Mouse (Mus musculus): Measurements from ENCODE around the gene Eps15l1. TPM values are rescaled to one million over a fixed set of nuclear protein-coding genes. Genes with fewer than 3 reads are reported as not detected.

Gene Eps15l1
- polyA plus RNA-seq, 1 experiment from 2014 or later, result 53.4 TPM

DNA sequence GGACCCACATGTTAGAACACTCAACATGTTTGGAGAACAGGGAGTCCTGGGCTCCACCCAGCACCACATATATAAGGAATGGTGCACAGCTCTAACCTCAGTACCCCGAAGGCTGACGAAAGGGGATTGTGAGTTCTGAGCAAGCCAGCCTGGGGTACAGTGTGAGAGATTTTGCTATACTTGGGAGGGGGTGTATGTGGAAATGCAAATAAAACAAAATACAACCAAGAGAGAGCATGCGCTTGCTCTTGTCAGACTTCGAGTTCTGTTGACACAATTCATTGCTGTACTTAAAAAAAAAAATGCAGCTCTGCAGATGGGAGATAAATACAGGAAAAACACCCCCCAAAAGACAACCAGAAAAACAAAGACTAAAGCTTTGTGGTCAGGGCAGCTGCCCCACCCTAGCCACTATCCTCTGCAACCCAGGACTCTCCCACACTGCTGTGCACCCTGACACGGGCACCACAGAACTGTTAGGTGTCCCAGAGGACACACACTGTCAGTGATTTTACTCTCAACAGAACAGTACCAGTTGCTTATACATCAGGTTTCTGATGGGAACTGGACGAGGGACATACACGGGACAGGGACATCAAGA, 69.8 kb downstream of the Eps15l1 start:
- H3K36me3 ChIP-seq (ENCODE audit: inconsistent target), result no peaks in the 10 kb centered on the region; the same call in 1 of the 2 replicates
- H3K27ac ChIP-seq, result peak overlapping the region; percentile 74
- no peak overlapping the region for H3K4me3 ChIP-seq (ENCODE audit: inconsistent target)
- H3K79me2 ChIP-seq (ENCODE audit: inconsistent target), result no peaks in the 10 kb centered on the region
- 84% methylated on average over 7 of the region's 7 CpGs for whole genome bisulfite sequencing (ENCODE audit: missing documents)

DNA sequence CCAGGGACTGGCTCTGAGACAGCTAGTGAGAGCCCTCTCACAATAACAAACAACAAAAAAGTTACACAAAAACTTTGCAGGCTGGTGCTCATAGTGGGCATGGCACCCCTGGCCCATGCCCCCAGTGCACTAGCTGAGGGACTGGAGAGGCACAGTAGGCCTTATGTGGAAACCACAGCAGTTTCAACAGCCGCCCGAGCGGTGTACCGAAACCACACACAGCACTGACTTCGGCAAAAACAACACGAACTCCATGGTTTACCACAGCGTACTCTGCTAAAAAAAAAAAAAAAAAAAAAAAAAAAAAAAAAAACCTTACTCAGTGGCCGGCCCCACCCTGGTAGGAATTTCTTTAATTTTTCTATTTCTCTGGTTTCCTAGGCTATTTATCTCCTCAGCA, 70.5 kb downstream of the Eps15l1 start:
- Histone ChIP-seq H3K36me3 (ENCODE audit: inconsistent target) (no peaks in the 10 kb centered on the region), H3K79me2 (ENCODE audit: inconsistent target) (no peaks in the 10 kb centered on the region), H3K27ac (peak overlapping the region; percentile 74), H3K4me3 (ENCODE audit: inconsistent target) (no peak overlapping the region)
- 16% methylated on average over 6 of the region's 8 CpGs for WGBS (ENCODE audit: missing documents)

DNA sequence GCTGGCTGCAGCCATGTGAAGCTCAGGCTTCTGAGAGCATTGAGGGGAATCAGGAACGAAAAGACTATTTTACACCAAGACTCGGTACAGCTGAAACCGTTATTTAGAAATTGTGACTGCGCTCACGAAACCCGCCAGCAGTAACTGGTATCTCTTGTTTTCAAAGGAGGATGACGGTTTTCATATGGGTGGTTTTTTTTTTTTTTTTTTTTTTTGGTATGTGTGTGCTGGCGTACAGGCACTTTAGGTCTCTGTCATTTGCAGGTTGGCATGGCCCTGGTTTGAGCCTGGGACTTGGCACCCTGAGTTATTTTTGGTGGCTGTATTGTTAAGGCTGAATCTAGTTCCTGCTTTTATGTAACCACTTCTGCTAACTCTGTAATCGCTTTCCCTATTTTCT, 71.4 kb downstream of the Eps15l1 start:
- Histone ChIP-seq H3K36me3 (ENCODE audit: inconsistent target) (no peaks in the 10 kb centered on the region), H3K79me2 (ENCODE audit: inconsistent target) (no peaks in the 10 kb centered on the region), H3K27ac (peak overlapping the region; percentile 74), H3K4me3 (ENCODE audit: inconsistent target) (no peak overlapping the region)
- WGBS (ENCODE audit: missing documents), result 17% methylated on average over 9 of the region's 9 CpGs

DNA sequence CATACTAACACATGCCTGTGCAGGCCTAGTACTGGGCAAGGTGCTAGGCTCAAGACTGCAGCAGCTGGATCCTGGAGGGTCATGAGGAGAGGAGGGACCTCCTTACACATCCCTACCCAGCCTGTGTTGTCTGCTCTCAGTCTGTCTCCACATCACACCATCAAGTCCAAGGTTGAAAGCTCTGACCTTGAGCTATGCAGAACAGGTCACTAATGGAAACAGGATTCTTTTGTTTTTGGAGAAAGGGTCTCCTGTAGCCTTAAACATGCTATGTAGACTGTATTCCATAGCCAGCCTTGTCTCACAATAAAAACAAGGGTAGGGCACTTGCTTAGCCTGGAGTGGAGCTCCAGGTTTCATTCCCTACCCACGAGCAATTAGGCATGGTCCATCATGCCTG, 72.3 kb downstream of the Eps15l1 start:
- H3K79me2 ChIP-seq (ENCODE audit: inconsistent target), result no peaks in the 10 kb centered on the region
- H3K4me3 ChIP-seq (ENCODE audit: inconsistent target), result no peak overlapping the region
- no peaks in the 10 kb centered on the region for H3K36me3 ChIP-seq (ENCODE audit: inconsistent target)
- 100% methylated on average over 1 of the region's 1 CpGs for WGBS (ENCODE audit: missing documents)
- H3K27ac ChIP-seq, result 0 out of 2 replicates have a peak overlapping the region, but pooled peaks have one; percentile 74

DNA sequence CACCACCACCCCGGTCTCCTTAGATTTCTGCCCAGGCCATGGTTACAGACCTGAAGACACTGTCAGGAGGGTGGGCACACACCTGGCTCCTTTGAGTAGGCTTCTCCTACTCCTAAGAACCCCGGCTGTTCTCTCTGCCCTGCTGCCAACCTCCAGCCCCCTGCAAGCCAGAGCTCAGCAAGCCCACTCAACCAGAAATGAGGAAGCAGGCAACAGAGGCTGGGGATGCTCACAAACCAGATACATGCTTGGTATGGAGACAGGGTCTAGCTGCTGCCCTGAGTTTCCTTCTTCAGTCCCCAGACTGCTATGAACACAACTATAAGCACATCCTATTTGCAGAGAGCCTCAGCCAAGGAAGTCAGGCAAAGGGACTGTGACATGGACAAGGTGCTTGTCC, 73.1 kb downstream of the Eps15l1 start:
- Histone ChIP-seq H3K27ac (no peak overlapping the region), H3K79me2 (ENCODE audit: inconsistent target) (no peaks in the 10 kb centered on the region), H3K36me3 (ENCODE audit: inconsistent target) (no peaks in the 10 kb centered on the region; the same call in 1 of the 2 replicates), H3K4me3 (ENCODE audit: inconsistent target) (no peak overlapping the region)
- 63% methylated on average over 2 of the region's 2 CpGs for WGBS (ENCODE audit: missing documents)

DNA sequence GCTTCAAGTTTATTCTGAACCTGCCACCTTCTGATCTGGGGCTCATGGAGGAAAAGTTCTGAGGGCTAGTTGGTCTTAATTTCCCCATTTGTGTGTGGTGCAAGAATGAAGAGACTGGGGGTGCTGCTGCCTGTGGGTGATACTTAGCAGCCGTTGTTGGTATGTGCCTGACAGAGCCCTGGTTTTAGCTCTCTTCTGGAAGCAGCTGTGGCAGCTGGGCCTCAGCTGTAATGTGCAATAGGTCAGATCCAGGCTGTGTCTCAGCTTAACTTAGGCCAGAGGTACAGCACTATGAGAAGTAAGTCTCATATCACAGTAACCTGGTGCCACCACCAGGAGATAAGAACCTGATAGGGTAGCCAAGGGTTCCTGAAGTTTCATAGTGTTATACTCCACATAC, 73.7 kb downstream of the Eps15l1 start:
- H3K36me3 ChIP-seq (ENCODE audit: inconsistent target), result no peaks in the 10 kb centered on the region; the same call in 1 of the 2 replicates
- no peak overlapping the region for H3K4me3 ChIP-seq (ENCODE audit: inconsistent target)
- WGBS (ENCODE audit: missing documents), result 44% methylated on average over 1 of the region's 1 CpGs
- H3K79me2 ChIP-seq (ENCODE audit: inconsistent target), result no peaks in the 10 kb centered on the region
- no peak overlapping the region for H3K27ac ChIP-seq

DNA sequence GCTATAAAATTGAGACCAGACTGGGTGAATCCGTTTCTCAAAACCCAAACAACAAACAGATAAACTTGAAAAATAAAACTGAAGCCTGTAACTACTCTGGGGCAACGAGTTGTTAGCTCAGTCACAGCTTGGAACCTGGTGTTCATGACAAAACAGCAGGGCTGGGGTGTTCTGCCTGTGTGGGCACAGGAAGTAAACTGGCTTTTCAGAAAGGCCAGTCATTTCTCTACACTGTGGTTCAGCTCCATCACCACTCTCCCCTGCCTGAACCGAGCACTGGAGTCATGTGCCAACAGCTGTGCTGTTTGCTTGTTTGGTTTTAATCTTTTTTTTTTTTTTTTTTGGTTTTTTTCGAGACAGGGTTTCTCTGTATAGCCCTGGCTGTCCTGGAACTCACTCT, 77.5 kb downstream of the Eps15l1 start:
- no peak overlapping the region for H3K27ac ChIP-seq
- H3K36me3 ChIP-seq (ENCODE audit: inconsistent target), result peaks cover 22% of the 10 kb centered on the region; the same call in 1 of the 2 replicates

DNA sequence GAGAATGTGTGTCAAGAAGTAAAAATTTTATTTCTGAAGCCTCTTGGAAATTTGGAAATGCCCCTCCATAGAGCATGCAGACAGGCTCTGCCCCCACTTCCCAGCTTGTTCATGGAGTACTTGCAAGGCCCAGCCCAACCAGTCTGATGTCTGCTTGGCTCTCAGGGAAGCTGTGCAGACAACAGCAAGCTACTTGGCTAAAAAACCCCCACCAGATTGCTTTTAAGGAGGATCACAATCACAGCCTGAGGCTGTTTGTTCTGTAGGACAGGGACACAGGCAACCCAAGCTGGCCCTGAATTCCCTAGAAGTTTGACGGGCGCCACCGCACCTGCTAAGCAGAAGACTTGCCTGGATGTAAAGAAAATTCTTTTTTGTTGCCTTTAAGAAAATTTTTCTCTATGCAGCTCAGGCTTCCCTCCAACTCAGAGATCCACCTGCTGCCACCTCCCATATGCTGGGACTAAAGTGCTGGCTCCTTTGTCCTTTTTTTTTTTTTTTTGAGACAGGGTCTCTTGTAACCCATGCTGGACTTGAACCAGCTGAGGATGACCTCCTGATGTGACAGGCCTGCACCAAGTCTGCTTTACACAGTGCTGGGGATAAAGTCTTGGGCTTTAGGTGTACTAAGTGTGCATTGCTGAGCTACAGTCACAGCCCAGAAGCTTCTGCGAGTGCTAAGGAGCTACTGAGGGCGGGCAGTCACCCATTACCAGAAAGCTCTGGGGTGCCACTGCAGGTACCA, 78.5 kb downstream of the Eps15l1 start:
- H3K36me3 ChIP-seq (ENCODE audit: inconsistent target), result peaks cover 22% of the 10 kb centered on the region; the same call in 1 of the 2 replicates
- H3K4me3 ChIP-seq (ENCODE audit: inconsistent target), result no peak overlapping the region
- no peaks in the 10 kb centered on the region for H3K79me2 ChIP-seq (ENCODE audit: inconsistent target)
- no peak overlapping the region for H3K27ac ChIP-seq
- WGBS (ENCODE audit: missing documents), result 94% methylated on average over 5 of the region's 5 CpGs

More for the DNA sequence above, 77.5 kb downstream of the Eps15l1 start:
- Histone ChIP-seq H3K79me2 (ENCODE audit: inconsistent target) (no peaks in the 10 kb centered on the region), H3K4me3 (ENCODE audit: inconsistent target) (no peak overlapping the region)
- WGBS (ENCODE audit: missing documents), result 58% methylated on average over 3 of the region's 4 CpGs

DNA sequence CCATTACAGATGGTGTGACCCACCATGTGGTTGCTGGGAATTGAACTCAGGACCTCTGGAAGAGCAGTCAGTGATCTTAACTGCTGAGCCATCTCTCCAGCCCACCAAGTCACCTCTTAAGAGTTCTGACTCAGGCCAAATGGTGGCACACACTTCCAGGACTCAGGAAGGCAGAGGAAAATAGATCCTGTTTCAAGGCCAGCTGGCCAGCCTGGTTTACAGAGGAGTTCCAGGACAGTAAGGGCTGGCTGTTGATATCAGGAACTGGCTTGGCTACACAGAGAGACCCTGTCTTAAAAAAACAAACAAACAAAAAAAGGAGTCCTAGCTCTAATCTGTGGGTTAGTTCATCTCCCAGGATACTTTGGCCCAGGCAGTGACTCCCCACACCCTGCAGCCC, 84.2 kb downstream of the Eps15l1 start:
- Histone ChIP-seq H3K36me3 (ENCODE audit: inconsistent target) (peaks cover 22% of the 10 kb centered on the region; the same call in 1 of the 2 replicates), H3K79me2 (ENCODE audit: inconsistent target) (no peaks in the 10 kb centered on the region)

DNA sequence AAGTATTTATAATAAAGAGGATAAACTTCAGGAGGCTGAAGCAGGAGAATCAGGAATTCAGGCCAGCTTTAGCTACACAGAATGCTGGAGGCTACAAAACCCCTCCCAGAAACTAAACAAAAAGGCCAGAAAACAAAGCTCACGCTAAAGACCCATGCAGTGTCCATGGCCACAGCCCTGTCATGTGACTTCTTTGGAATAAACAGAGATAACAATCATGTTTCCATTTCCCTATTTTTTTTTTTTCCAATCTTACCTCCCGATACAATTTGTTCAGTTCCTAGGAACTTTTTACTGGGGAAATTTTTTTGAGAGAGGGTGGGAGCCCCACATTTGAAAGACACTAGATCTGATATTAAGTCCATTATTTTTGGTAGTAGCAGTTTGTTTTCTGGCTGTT, 85.0 kb downstream of the Eps15l1 start:
- no peak overlapping the region for H3K27ac ChIP-seq
- peaks cover 18% of the 10 kb centered on the region; the same call in 1 of the 2 replicates for H3K36me3 ChIP-seq (ENCODE audit: inconsistent target)
- H3K4me3 ChIP-seq (ENCODE audit: inconsistent target), result no peak overlapping the region
- no peaks in the 10 kb centered on the region for H3K79me2 ChIP-seq (ENCODE audit: inconsistent target)
- 92% methylated on average over 2 of the region's 2 CpGs for WGBS (ENCODE audit: missing documents)

More for the DNA sequence above, 84.2 kb downstream of the Eps15l1 start:
- Histone ChIP-seq H3K4me3 (ENCODE audit: inconsistent target) (no peak overlapping the region), H3K27ac (no peak overlapping the region)

DNA sequence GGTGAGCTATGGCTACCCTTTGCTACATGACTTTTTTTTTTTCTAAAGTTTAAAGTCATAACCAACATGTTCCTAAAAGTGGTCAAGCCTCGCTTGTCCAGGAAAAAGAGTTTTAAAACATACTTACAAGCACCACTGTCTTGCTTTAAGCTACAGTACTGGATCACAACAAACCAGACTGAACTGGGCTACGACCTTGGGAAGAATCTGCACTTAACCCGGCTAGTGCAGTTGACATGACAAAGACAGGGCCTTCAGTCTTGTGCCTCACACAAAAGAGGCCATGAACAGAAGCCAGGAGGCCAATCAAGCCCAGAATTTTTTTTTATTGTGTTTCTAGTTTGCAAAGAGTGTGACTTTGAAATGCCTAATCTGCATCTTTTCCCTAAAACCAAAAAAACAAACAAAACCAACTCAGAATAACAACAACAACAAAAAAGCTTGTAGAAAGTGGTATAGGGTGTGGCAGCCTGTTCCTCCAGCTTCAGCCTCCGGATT, 87.1 kb downstream of the Eps15l1 start:
- no peak overlapping the region for H3K4me3 ChIP-seq (ENCODE audit: inconsistent target)
- no peak overlapping the region for H3K27ac ChIP-seq
- H3K36me3 ChIP-seq (ENCODE audit: inconsistent target), result no peaks in the 10 kb centered on the region
- 94% methylated on average over 4 of the region's 4 CpGs for WGBS (ENCODE audit: missing documents)
- no peaks in the 10 kb centered on the region for H3K79me2 ChIP-seq (ENCODE audit: inconsistent target)

DNA sequence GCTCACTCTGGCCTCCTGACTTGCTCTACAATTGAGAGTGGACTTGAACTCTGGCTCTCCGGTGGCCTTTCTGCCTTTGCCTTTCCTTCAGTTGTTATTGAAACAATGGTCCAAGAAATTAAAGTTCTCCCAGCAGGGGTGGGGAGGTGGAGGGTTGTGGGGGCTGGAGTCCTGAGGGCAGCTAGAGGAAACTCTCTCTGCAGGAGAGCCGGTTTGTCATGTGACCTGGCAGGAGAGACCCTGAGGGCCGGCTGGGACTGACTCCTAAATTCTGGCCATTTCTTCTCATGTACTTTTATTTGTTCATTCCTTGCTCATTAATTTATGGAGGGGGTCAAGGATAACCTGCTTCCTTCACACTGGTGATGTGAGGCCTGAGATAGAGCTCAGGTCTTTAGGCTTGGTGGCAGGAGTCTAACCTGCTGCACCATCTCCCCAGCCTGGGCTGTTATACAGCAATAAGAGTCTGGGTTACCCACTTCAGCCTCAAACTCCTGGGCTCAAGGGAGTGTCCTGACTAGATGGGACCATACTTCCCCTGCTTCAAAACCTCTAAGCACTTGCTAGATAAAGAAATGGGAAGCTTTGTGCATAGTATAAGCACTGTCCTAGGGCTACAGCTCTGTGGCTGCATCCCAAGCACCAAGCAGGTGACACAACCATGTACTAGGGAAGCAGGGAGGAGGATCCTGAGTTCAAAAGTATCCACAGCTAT, 87.7 kb downstream of the Eps15l1 start:
- H3K79me2 ChIP-seq (ENCODE audit: inconsistent target), result no peaks in the 10 kb centered on the region
- no peak overlapping the region for H3K4me3 ChIP-seq (ENCODE audit: inconsistent target)
- no peaks in the 10 kb centered on the region for H3K36me3 ChIP-seq (ENCODE audit: inconsistent target)
- 87% methylated on average over 3 of the region's 3 CpGs for WGBS (ENCODE audit: missing documents)
- no peak overlapping the region for H3K27ac ChIP-seq

DNA sequence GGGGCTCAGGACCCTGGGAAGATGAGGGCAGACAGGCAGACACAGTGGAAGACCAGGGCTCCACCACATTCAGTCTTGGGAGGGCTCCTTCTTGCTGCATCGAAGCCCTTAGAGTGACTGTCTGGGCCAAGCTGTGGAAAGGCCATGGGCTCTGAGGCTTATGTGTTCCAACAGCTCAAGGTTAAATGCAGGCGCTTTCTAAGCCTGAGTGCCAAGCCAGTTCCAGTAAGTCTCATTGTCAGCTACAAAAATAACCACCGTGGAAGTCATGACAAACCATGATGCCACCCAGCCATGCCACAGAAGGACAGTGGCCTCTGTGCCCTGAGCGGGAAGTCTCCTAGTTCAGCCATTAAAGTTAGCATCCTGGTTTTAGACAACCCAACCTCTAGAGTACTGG, 89.6 kb downstream of the Eps15l1 start:
- 92% methylated on average over 4 of the region's 4 CpGs for WGBS (ENCODE audit: missing documents)
- no peaks in the 10 kb centered on the region for H3K79me2 ChIP-seq (ENCODE audit: inconsistent target)
- no peak overlapping the region for H3K27ac ChIP-seq

DNA sequence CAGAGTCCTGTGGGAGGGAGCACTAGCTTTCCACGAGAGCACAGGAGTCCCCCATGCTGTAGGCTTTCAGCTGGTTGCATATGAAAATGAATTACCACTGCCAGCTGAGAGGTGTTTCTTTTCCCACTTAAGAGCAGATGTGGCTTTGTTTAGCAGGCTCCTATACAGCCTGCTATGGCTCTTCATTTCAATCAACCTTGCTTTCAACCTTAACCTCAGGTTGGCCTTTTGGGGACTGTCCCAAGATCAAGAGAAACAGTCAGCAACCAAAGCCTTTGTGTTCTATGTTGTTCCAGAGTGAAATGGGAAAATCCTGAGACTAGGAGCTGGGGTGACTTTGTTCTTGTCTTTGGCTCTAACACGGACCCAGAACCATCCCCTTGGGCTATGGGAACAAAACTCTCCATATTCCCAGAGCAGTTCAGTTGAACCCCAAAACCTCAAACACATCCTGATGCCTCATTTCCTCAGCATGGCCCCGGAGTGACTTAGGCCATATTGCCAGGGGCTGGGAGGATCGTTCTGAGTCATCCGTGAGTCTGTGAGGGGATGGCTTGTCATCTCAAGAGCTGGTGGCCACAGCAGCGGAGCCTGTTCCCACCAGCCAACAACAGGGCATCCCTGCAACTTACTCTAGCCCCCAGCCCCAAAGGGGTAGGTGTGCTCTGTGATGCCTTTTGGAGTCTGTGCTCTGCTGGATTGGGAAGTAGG, 90.3 kb downstream of the Eps15l1 start:
- 42% methylated on average over 6 of the region's 6 CpGs for WGBS (ENCODE audit: missing documents)
- no peaks in the 10 kb centered on the region for H3K79me2 ChIP-seq (ENCODE audit: inconsistent target)
- H3K4me3 ChIP-seq (ENCODE audit: inconsistent target), result no peak overlapping the region
- no peaks in the 10 kb centered on the region for H3K36me3 ChIP-seq (ENCODE audit: inconsistent target)
- no peak overlapping the region for H3K27ac ChIP-seq

More for the DNA sequence above, 89.6 kb downstream of the Eps15l1 start:
- H3K4me3 ChIP-seq (ENCODE audit: inconsistent target), result no peak overlapping the region
- no peaks in the 10 kb centered on the region for H3K36me3 ChIP-seq (ENCODE audit: inconsistent target)

All from macrophage (primary cell).